Mouse (Mus musculus) cortical plate, adult 2 months (tissue): ENCODE results near the gene Plaa. TPM values are rescaled to one million over a fixed set of nuclear protein-coding genes. Genes with fewer than 3 reads are reported as not detected.

Experiments
- H3K27ac ChIP-seq: fragments of 200-500 bp; 2 replicates; pipeline ENCODE4 v1.5.1; 2012; ENCODE audit warnings: low read length, control low read depth, inconsistent platforms; ENCODE audit not compliant: insufficient read depth
- H3K4me1 ChIP-seq: fragments of 200-500 bp; 2 replicates; pipeline ENCODE4 v1.6.1; 2011; ENCODE audit warnings: low read length; ENCODE audit not compliant: control insufficient read depth, insufficient read depth
- H3K4me3 ChIP-seq: fragments of 200-500 bp; 2 replicates; pipeline ENCODE4 v1.5.1; 2011; ENCODE audit warnings: mild to moderate bottlenecking, low read length, control low read depth; ENCODE audit not compliant: insufficient read depth
- CTCF ChIP-seq: fragments of 200-500 bp; IDR thresholded peaks from 2 replicates; pipeline ENCODE4 v1.5.1; 2011; ENCODE audit warnings: mild to moderate bottlenecking, control low read depth, low read length; ENCODE audit not compliant: insufficient read depth; ENCODE audit errors: extremely low read depth
- POLR2A ChIP-seq: fragments of 200-500 bp; IDR thresholded peaks from 2 replicates; pipeline ENCODE4 v1.6.1; 2011; ENCODE audit warnings: mild to moderate bottlenecking, low read length, control low read depth; ENCODE audit not compliant: insufficient read depth; ENCODE audit errors: extremely low read depth
- polyA plus RNA-seq: library from polyadenylated mRNA; depleted of rRNA; stranded (reverse); fragments of >200 nt; gene quantifications from 2 replicates; pipeline ENCODE4 v1.2.3, GENCODE M21; 2012

Gene Plaa
- polyA plus RNA-seq, 1 experiment, result 30.6 TPM

- no peak overlapping the region for H3K27ac ChIP-seq
- TF ChIP-seq CTCF (no peak), POLR2A (no peak)
- H3K4me1 ChIP-seq, result peaks cover 1% of the 10 kb centered on the region; the same call in 1 of the 2 replicates
- no peak overlapping the region for H3K4me3 ChIP-seq
These were observed 1.5 kb upstream of the Plaa start for GRCm38 (mm10) chr4:94604452-94605019.

GRCm38 (mm10) chr4:94602496-94603030 is 481 bp downstream of the Plaa start:
- no peak for TF ChIP-seq POLR2A
- TF ChIP-seq CTCF, result no peak
- peak overlapping the region; percentile 85 for H3K27ac ChIP-seq

GRCm38 (mm10) chr4:94601395-94601794 is 1.6 kb downstream of the Plaa start:
- Histone ChIP-seq H3K4me3 (no peak overlapping the region; the same call in 1 of the 2 replicates), H3K27ac (no peak overlapping the region), H3K4me1 (peaks cover 1% of the 10 kb centered on the region; the same call in 1 of the 2 replicates)
- TF ChIP-seq CTCF, result no peak
- no peak for TF ChIP-seq POLR2A

More at GRCm38 (mm10) chr4:94602496-94603030, 481 bp downstream of the Plaa start:
- Histone ChIP-seq H3K4me1 (peaks cover 1% of the 10 kb centered on the region; the same call in 1 of the 2 replicates), H3K4me3 (peak overlapping the region; percentile 87)

- Histone ChIP-seq H3K4me3 (no peak overlapping the region), H3K27ac (no peak overlapping the region), H3K4me1 (no peaks in the 10 kb centered on the region; the same call in 1 of the 2 replicates)
- TF ChIP-seq CTCF, result no peak
- no peak for TF ChIP-seq POLR2A
These were observed 10.3 kb downstream of the Plaa start for GRCm38 (mm10) chr4:94592709-94593108.

GRCm38 (mm10) chr4:94591765-94592381 is 11.2 kb downstream of the Plaa start:
- Histone ChIP-seq H3K4me3 (no peak overlapping the region), H3K4me1 (no peaks in the 10 kb centered on the region; the same call in 1 of the 2 replicates), H3K27ac (no peak overlapping the region)
- TF ChIP-seq CTCF (no peak), POLR2A (no peak)

- TF ChIP-seq POLR2A (no peak), CTCF (no peak)
- Histone ChIP-seq H3K27ac (no peak overlapping the region), H3K4me3 (no peak overlapping the region), H3K4me1 (no peaks in the 10 kb centered on the region)
These were observed 30.4 kb downstream of the Plaa start for GRCm38 (mm10) chr4:94572677-94573076.

GRCm38 (mm10) chr4:94564297-94564696 is 38.7 kb downstream of the Plaa start:
- Histone ChIP-seq H3K4me1 (no peaks in the 10 kb centered on the region), H3K27ac (no peak overlapping the region), H3K4me3 (no peak overlapping the region)
- no peak for TF ChIP-seq POLR2A
- TF ChIP-seq CTCF, result no peak

GRCm38 (mm10) chr4:94561954-94562648 is 40.9 kb downstream of the Plaa start:
- TF ChIP-seq CTCF (no peak), POLR2A (no peak)
- no peak overlapping the region for H3K4me3 ChIP-seq
- no peaks in the 10 kb centered on the region for H3K4me1 ChIP-seq
- no peak overlapping the region for H3K27ac ChIP-seq

- H3K4me3 ChIP-seq, result no peak overlapping the region
- peaks cover 1% of the 10 kb centered on the region; the same call in 1 of the 2 replicates for H3K4me1 ChIP-seq
- no peak overlapping the region for H3K27ac ChIP-seq
- TF ChIP-seq POLR2A, result no peak
These were observed 42.7 kb downstream of the Plaa start for GRCm38 (mm10) chr4:94560316-94560715.

- Histone ChIP-seq H3K27ac (no peak overlapping the region), H3K4me3 (no peak overlapping the region), H3K4me1 (peaks cover 3% of the 10 kb centered on the region)
- no peak for TF ChIP-seq CTCF
- no peak for TF ChIP-seq POLR2A
These were observed 43.8 kb downstream of the Plaa start for GRCm38 (mm10) chr4:94559266-94559665.

- no peak for TF ChIP-seq POLR2A
- TF ChIP-seq CTCF, result no peak
- Histone ChIP-seq H3K4me1 (peaks cover 3% of the 10 kb centered on the region), H3K27ac (no peak overlapping the region), H3K4me3 (peak overlapping the region; percentile 48; the same call in 1 of the 2 replicates)
These were observed 45.9 kb downstream of the Plaa start for GRCm38 (mm10) chr4:94557145-94557544.
